In the genomic region with DNA sequence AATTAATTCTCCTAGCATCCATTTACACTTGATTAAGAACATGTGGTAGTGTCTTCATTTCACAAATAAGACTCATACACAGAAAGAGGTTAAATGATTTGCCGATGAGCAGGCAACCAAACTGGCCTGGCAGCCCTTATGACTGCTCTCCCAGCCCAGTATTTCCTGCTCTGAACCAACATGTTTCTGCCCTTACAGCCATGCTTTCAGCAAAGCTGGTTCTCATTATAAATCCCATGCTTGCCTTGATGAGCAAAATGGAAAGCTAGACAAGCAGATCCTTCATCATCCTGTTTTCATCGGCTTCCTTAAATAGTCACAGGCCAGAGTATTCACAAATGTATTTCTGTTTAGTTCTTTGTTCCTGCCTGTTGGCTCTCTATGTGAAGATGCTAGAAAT, we compare ENCODE assay signal across 16 mouse cellular contexts. TPM values are rescaled to one million over a fixed set of nuclear protein-coding genes. Genes with fewer than 3 reads are reported as not detected.
DNase-seq lines count a peak whose midpoint lies in the region.
"Had no signal": no experiment of that assay in that cellular context is flagged by ENCODE, and none has a peak within 500 bp of the region (broad histone marks: within the 10 kb centered on the region; RNA-seq: fewer than 3 reads in every experiment).

No protein-coding gene starts in this region.

- no peaks in the 10 kb centered on the region for H3K36me3 ChIP-seq in embryonic facial prominence, embryonic 10.5 days (replicated peaks)
- H3K36me3 ChIP-seq: embryonic facial prominence, embryonic 13.5 days; forebrain, embryonic 10.5 days; heart, embryonic 12.5 days had no signal

- no peaks in the 10 kb centered on the region for H3K9me3 ChIP-seq in embryonic facial prominence, embryonic 10.5 days
- H3K9me3 ChIP-seq: embryonic facial prominence, embryonic 13.5 days; forebrain, embryonic 10.5 days; heart, embryonic 12.5 days had no signal

- WGBS in embryonic facial prominence, embryonic 10.5 days, result 46% methylated on average over 2 of the region's 2 CpGs

- H3K4me1 ChIP-seq in embryonic facial prominence, embryonic 10.5 days, result no peaks in the 10 kb centered on the region
- H3K4me1 ChIP-seq: embryonic facial prominence, embryonic 13.5 days; forebrain, embryonic 10.5 days; heart, embryonic 12.5 days had no signal

- DNase-seq in urinary bladder, postnatal 25 days (ENCODE audit: low spot score), result peak; percentile 3
- no peak for DNase-seq in urinary bladder, postnatal 14 days (ENCODE audit: low spot score)
- DNase-seq in embryonic facial prominence, embryonic 10.5 days (ENCODE audit: low spot score), result peak; percentile 30
- peak; percentile 49 for DNase-seq in forelimb bud, embryonic 11.5 days (ENCODE audit: low read depth, low spot score)
- peak; percentile 7 for DNase-seq in mesoderm, embryonic 11.5 days (ENCODE audit: low read depth, low spot score)
- no peak for DNase-seq in heart, adult 11 months
- no peak for DNase-seq in right cerebral cortex, postnatal 36 days (ENCODE audit: low spot score in 2 of 2)
- no peak for DNase-seq in frontal cortex, postnatal 10 days (ENCODE audit: low spot score in 2 of 2)
- DNase-seq: adrenal gland, postnatal 10 days; cerebellum, adult 11 months; cerebellum, adult 8-10 months; cerebellum, postnatal 14 days; gastrocnemius, postnatal 10 days had no signal

- H3K27me3 ChIP-seq in embryonic facial prominence, embryonic 10.5 days (replicated peaks; ENCODE audit: low read depth, poor library complexity, severe bottlenecking), result no peaks in the 10 kb centered on the region
- H3K27me3 ChIP-seq: embryonic facial prominence, embryonic 13.5 days; heart, embryonic 12.5 days had no signal

- no peak overlapping the region for H3K4me3 ChIP-seq in embryonic facial prominence, embryonic 10.5 days
- H3K4me3 ChIP-seq: embryonic facial prominence, embryonic 13.5 days; forebrain, embryonic 10.5 days; heart, embryonic 12.5 days had no signal

- no peak overlapping the region for H3K27ac ChIP-seq in embryonic facial prominence, embryonic 10.5 days (replicated peaks)
- H3K27ac ChIP-seq: embryonic facial prominence, embryonic 13.5 days; forebrain, embryonic 10.5 days had no signal

RNA-seq across cellular contexts. Expression of a gene that starts 38.8 kb away (rescaled TPM):
- polyA plus RNA-seq in embryonic facial prominence, embryonic 10.5 days (2016; fragmentation: Nextera tagmentation; extraction: Ambion mirVana), result 12.5 and 13.6 TPM in 2 replicates

Comparison
In these comparisons a context has a peak if more than half of its experiments do, and no peak if none do; other contexts are left out.
1. DNase-seq: peak in urinary bladder, postnatal 25 days (single experiment), embryonic facial prominence, embryonic 10.5 days (single experiment), forelimb bud, embryonic 11.5 days (single experiment) and mesoderm, embryonic 11.5 days (single experiment); none in urinary bladder, postnatal 14 days (single experiment), heart, adult 11 months (single experiment), right cerebral cortex, postnatal 36 days (0 of 2) and frontal cortex, postnatal 10 days (0 of 2).